16 mouse cellular contexts compared by ENCODE assay signal in the genomic region with DNA sequence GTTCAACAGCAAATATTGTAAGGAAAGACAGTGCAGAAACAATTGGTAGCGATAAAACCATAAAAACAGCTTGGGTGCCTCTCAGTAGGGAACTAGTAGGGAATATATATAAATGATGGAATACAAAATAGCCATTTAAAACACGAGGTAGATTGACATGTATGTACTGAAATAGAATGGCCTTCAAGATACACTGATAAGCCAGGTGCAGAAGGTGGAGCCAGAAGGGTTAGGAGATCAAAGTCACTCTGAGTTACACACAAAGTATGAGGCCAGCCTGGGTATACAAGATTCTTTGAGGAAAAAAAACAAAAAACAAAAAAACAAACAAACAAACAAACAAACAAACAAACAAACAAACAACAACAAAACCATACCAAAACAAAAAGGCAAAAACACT.
"Had no signal": no experiment of that assay in that cellular context is flagged by ENCODE, and none has a peak within 500 bp of the region (broad histone marks: within the 10 kb centered on the region; RNA-seq: fewer than 3 reads in every experiment).

No protein-coding gene starts in this region.

- H3K27ac ChIP-seq: neural tube, embryonic 13.5 days; neural tube, embryonic 15.5 days; stomach, embryonic 15.5 days; stomach, postnatal 0 days had no signal

- H3K36me3 ChIP-seq: neural tube, embryonic 13.5 days; neural tube, embryonic 15.5 days; stomach, embryonic 15.5 days had no signal

- H3K4me2 ChIP-seq: neural tube, embryonic 13.5 days; neural tube, embryonic 15.5 days; stomach, embryonic 15.5 days had no signal

- H3K4me3 ChIP-seq: neural tube, embryonic 13.5 days; neural tube, embryonic 15.5 days; stomach, embryonic 15.5 days had no signal

- DNase-seq: retina, postnatal 1 day; right cerebral cortex, adult 18-20 months; right cerebral cortex, postnatal 14 days; right cerebral cortex, postnatal 25 days; right cerebral cortex, postnatal 4 days; spleen, adult 18-20 months; thymus, adult 18-20 months; thymus, adult 2 months; thymus, postnatal 14 days; thymus, postnatal 25 days; thymus, postnatal 36 days; thymus, postnatal 4 days had no signal

- H3K9me3 ChIP-seq: neural tube, embryonic 13.5 days; neural tube, embryonic 15.5 days; stomach, embryonic 15.5 days had no signal

- H3K9ac ChIP-seq: neural tube, embryonic 13.5 days; neural tube, embryonic 15.5 days; stomach, embryonic 15.5 days had no signal

- H3K4me1 ChIP-seq: neural tube, embryonic 13.5 days; neural tube, embryonic 15.5 days; stomach, embryonic 15.5 days had no signal

- H3K27me3 ChIP-seq: neural tube, embryonic 13.5 days; neural tube, embryonic 15.5 days; stomach, embryonic 15.5 days had no signal
